Mouse (Mus musculus) myocyte (in vitro differentiated cells): ENCODE results near the gene Hspb1.

ENCODE experiments used
- MYOG ChIP-seq, 3 experiments: IDR thresholded peaks; one replicate each; pipeline ENCODE4 v1.6.1; 2011; ENCODE audit warnings: control low read depth in 2 of 3, low read depth in 2 of 3, mild to moderate bottlenecking in 2 of 3; ENCODE audit not compliant: insufficient read length in 2 of 3, control insufficient read depth in 1 of 3, insufficient read depth in 1 of 3
- POLR2A ChIP-seq: IDR thresholded peaks from one replicate; pipeline ENCODE4 v1.6.1; 2011; ENCODE audit warnings: low read depth, mild to moderate bottlenecking, control low read depth, moderate library complexity; ENCODE audit not compliant: insufficient read length
- USF1 ChIP-seq: IDR thresholded peaks from one replicate; pipeline ENCODE4 v1.6.1; 2011; ENCODE audit warnings: low read depth, mild to moderate bottlenecking, control low read depth, moderate library complexity

- no peak for TF ChIP-seq POLR2A
- no peak for TF ChIP-seq MYOG (IDR thresholded peaks at IDR 0.05; ENCODE audit: control insufficient read depth in 1 of 3, insufficient read depth in 1 of 3, insufficient read length in 2 of 3, low read depth in 2 of 3)
- no peak for TF ChIP-seq USF1
Measured at GRCm38 (mm10) chr5:135908989-135909388, 21.3 kb downstream of the Hspb1 start.
